Mouse (Mus musculus): ENCODE measurements around the gene Zbtb9. TPM values are rescaled to one million over a fixed set of nuclear protein-coding genes. Genes with fewer than 3 reads are reported as not detected.
A peak's percentile ranks its signal among the peaks of the same experiment; 100 is the strongest.

The Zbtb9 gene
- polyA plus RNA-seq, 3 experiments from 2014 or later, result 9.0 to 11.1 (median 9.3) TPM

DNA sequence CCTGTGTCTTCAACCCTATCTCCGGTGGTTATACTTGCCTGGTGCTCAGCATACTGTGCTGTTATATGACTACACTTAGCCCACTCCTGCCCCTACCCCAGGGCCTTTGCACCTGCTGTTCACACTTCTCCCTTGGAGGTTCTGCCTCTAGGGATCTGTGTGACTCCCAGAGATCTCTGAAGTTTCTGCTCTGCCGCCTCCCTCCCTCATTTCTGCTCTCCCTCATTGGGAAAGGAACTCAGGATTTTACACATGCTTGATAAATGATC is 68.8 kb downstream of the Zbtb9 start:
- ATAC-seq, result no peak

DNA sequence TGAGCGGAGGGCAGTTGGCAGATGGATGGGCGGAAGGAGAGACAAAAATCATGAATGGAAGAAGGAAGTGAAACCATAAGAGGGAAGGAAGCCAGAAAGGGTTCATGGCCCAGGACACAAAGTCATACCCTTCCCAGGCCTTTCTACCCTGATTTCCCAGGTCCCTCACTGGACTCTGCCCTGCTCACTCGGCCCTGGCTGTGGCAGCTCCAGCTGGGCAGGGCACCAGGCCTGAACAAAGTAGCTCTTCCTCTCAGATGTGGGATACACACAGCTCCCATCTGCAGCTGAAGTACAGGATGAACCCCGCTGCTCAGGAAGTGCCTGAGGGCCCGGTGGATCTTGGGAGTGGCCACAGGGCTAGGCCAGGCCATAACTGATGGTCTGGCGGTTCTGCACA is 69.9 kb downstream of the Zbtb9 start:
- no peak for ATAC-seq

DNA sequence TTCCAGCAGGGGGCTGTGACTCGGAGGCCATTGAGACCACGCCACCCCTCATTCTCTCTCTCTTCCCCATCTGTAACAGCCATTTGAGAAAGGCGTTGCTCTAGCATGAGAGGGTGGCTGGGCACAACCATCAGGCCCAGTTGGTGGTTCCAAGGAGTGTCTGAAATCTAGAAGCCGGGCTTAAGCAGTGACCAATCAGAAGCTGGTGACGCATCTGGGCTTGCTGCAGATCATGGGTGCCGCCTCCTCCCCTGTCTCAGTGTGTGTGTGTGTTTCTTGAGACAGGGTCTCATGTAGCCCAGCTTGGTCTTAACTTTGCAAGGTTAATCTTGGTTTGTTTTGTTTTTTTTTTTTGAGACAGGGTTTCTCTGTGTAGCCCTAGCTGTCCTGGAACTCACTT is 72.2 kb downstream of the Zbtb9 start:
- ATAC-seq, result no peak

DNA sequence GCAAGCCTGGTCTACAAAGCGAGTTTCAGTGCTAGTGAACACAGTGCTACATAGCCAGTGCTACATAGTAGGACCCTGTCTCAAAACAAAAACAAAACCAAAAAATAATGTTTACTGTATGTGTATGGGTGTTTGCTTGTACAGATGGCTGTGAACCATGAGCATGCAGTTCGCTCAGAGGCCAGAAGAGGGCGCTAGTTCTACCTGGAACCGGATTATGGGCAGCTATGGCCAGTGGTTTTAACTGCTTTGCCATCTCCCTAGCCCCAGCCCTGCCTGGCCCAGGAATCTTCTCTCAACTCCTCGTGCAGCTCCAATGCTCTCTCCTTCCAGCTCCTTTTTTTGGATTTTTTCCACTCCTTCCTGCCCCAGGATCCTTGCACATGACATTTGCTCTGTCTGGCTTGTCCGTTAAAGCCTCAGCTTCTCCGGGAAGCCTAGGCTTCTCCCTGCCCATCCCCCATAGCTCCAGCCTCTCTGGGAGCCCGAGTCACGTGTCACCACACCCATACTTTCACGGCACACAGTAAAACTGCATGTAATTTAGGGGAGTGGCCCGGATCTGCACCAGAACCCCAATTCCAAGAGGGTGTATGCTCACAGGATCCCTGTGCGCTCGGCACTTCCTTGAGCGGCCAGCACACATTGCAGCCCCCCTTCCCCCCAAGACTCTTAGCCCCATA is 74.9 kb downstream of the Zbtb9 start:
- ATAC-seq, result no peak

DNA sequence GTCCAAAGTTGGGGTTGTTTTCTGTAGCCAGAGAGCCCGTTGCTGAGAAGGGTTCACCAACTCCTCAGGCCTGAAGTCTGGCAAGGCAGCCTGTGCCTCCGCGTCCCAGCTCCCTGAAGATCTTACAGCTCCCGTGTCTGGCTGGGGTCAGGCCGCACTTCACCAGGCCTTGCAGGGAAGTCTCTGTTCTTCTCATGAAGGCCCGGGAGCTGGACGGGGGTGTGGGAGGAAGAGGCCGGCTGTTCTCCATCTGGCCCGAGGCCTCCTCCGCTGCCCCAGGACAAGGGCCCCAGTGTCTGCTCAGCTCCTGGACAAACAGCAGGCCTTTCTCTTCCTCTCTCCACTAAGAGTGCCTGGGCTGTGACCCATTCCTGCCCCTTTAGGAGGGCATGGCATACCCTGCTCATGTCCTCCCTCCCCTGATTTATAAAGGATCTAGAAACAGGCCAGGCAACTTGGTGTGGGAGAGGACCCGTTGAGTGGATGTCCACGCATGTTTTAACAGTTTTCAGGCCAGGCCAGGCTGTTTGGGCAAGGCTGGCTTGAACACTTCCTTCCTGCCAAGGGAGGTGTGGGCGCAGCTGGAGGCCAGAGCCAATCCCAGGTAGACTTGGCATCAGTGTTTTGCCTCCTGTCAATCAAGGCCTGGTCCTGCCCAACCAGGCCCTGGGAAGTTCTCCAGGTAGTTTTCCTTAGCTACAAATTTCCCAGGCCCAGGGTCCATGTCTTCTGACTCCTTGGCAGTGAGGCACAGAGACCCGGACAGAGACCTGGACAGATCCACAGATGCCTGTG is 75.7 kb downstream of the Zbtb9 start:
- no peak for ATAC-seq

DNA sequence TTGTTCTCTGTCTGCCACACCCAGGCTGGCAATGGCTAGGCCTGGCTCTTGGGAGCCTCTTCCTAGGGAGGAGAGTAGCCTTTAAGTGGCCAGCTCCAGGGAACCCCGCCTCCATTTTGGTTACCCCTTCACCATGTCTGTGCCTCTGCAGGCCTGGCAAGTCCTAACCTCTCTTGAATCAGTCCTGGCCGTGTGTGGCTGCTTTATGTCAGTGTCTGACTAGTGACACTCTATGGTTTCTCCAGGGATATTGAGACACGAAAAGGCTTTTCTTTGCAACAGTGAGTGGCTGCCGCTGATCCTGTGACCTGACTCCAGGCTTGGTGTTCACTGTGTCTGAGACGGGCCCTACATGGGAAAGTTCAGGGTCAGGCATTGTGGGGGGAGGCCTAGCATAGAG is 77.9 kb downstream of the Zbtb9 start:
- no peak for ATAC-seq

DNA sequence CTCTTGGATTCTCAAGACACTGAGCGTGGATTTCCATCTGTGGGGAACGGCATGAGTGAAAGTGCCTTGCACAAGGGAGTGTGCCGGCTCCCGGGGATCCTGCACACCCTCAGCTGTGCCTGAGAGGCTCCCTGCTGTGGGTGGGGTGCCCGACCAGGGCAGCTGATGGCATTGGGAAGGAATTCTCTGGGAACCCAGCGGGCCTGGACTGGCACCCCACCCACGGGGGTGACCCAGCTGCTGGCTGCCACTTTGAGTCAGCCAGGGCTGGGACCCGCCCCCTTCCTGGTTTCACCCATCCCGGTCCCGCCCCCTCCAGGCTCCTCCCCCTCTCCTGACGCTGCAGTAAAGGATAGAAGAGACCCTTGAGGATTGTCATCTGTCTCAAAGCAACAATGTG is 78.5 kb downstream of the Zbtb9 start:
- no peak for ATAC-seq

DNA sequence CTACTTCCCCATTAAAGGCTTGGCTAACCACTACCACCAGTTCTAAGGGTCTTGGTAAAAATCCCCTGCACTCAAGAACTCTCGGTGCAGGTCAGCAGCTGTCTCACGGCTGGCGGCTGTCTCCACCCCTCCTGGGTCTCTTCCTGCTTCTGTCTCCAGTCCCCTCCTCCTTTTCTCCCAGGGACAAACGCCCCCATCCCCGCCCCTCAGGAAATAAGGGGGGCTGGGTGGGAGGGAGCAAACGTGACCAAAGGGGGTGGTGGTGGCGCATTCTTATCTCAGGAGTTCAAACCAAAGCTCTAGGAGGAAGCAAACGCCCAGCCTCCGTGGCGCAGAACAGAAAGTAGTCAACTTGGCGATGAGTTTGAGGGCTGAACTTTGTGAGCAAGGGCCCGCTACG is 83.2 kb downstream of the Zbtb9 start:
- peak; percentile 54 for ATAC-seq

DNA sequence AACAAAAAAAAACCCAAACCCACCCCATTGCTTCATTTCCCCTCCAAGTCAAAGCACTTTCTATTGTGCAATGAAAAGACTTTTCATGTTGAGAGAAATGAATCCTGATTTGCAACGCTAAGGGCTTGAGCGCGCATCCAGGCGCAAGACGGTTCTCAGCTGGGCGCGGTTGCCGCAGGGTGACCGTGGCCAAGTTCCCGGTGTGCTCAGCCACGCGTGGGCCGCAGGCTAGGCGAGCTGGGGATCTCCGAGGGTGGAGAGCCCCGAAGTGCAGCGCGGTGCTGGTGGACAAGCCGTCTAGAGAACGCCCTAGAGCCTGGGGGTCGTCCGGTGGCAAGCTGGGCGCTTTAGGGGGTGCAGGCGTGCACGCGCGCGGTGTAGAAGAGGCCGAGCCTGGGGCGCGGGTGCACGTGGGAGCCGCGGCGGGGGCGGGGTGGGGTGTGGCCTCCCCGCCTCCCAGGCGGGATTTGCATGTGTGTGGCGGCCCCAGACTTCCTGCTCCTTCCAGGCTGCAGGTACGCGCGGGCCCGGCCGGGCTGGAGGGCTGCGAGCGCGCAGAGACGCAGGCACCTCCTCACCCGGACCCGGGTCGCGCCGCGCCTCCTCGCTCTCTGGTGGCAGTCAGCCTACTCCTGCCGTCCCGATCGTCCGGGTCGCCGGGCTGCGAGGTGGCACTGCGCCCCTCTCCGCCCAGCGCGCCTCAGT is 84.0 kb downstream of the Zbtb9 start, which contains the start of gene Itpr3:
Itpr3 (plus strand) TSS at position 493 of the 705 bp plus-strand sequence.
- ATAC-seq, result peak; percentile 77

DNA sequence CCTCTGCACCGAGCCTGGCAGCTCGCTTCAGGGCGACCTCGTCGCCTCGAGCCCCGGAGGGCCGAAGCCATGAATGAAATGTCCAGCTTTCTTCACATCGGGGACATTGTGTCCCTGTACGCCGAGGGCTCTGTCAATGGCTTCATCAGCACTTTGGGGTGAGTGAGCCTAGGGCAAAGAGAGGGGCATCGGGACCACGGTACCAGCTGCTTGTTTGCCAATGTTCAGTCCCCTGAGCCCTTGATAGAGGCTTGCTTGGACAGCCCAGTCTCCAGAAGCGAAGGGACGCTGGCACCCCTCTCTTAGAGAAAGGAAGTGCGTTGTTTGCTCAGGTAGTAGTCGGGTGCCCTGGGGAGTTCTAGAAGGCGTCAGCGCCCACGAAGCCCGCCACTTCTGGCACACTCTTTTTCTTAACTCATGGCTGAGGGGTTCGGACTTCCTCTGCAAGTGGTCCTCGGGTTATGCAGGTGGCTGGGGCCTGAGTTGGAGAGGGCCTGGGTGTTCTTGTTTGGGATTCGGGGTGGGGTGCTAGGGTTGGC is 84.6 kb downstream of the Zbtb9 start:
- ATAC-seq, result peak; percentile 32

Other genes with a start within 250 kb of the Zbtb9 start
- 10 to 100 TPM; 37.8 to 39.2 (median 38.1) TPM for gene Bnip1, start 192.1 kb upstream of the Zbtb9 start, polyA plus RNA-seq (2017; shearing (Covaris generic))
- gene Nkx2-5, start 128.2 kb upstream of the Zbtb9 start, polyA plus RNA-seq (2017; shearing (Covaris generic)), result not detected
- gene Kifc5b, start 56.1 kb upstream of the Zbtb9 start, polyA plus RNA-seq (2017; shearing (Covaris generic)), result 1 to 10 TPM; 1.2 to 5.3 (median 4.0) TPM
- 10 to 100 TPM in 2 of 3 experiments, 1 to 10 TPM in 1; 8.2 to 17.5 (median 14.2) TPM for gene Phf1, start 40.1 kb upstream of the Zbtb9 start, polyA plus RNA-seq (2017; shearing (Covaris generic))
- gene Cuta, start 33.6 kb upstream of the Zbtb9 start, polyA plus RNA-seq (2017; shearing (Covaris generic)), result 100 to 1,000 TPM; 132 to 166 (median 135) TPM
- gene Syngap1, start 31.9 kb upstream of the Zbtb9 start, polyA plus RNA-seq (2017; shearing (Covaris generic)), result not detected
- 10 to 100 TPM in 1 of 3 experiments, 1 to 10 TPM in 2; 5.1 to 23.3 (median 6.8) TPM for gene Bak1, start 55.8 kb downstream of the Zbtb9 start, polyA plus RNA-seq (2017; shearing (Covaris generic))
- gene Itpr3, start 84.1 kb downstream of the Zbtb9 start, polyA plus RNA-seq (2017; shearing (Covaris generic)), result 1 to 10 TPM; 3.9 to 8.2 (median 7.1) TPM
- 100 to 1,000 TPM; 123 to 139 (median 128) TPM for gene Uqcc2, start 160.7 kb downstream of the Zbtb9 start, polyA plus RNA-seq (2017; shearing (Covaris generic))
- not detected for gene Ip6k3, start 194.6 kb downstream of the Zbtb9 start, polyA plus RNA-seq (2017; shearing (Covaris generic))
- gene Lemd2, start 231.3 kb downstream of the Zbtb9 start, polyA plus RNA-seq (2017; shearing (Covaris generic)), result 10 to 100 TPM in 2 of 3 experiments, 1 to 10 TPM in 1; 9.2 to 13.0 (median 11.9) TPM